In the genomic region with DNA sequence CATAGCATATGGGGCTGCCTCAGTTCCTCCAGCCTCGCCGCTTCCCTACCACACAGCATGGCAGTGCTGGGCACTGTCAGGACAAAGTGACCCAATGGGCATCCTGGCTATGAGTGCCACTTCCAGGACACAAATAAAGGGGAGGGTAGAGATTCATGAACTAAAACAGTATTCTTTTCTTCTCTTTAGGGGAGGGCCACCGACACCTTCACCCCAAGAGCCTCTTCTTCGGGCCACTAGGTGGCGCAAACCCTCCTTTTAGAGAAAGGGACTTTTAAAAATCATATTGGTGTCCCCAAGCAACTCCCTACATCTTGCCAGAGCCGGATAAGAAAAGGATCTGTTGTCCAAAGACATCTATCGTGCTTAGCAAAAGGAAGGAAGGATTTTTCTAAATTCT, we compare ENCODE assay signal across 10 mouse cellular contexts.
DNase-seq lines count a peak whose midpoint lies in the region; ATAC-seq and TF ChIP-seq lines count a peak whose summit lies in the region.
"Had no signal": no experiment of that assay in that cellular context is flagged by ENCODE, and none has a peak within 500 bp of the region (broad histone marks: within the 10 kb centered on the region; RNA-seq: fewer than 3 reads in every experiment).

No protein-coding gene starts in this region.

- no peak overlapping the region for H3K4me3 ChIP-seq in hindbrain, embryonic 14.5 days (replicated peaks; ENCODE audit: low read length)
- no peak overlapping the region for H3K4me3 ChIP-seq in hindbrain, embryonic 13.5 days
- H3K4me3 ChIP-seq in embryonic facial prominence, embryonic 11.5 days (ENCODE audit: low read depth, low read length): no peak overlapping the region
- H3K4me3 ChIP-seq in layer of hippocampus, adult 2 months: no peak overlapping the region
- H3K4me3 ChIP-seq: erythroblast, embryonic 14.5 days; lung, embryonic 15.5 days had no signal

- peak; percentile 46 for DNase-seq in hindbrain, embryonic 14.5 days (ENCODE audit: low spot score)
- peak; percentile 41 for DNase-seq in CD4-positive helper T cell, adult 2 months (ENCODE audit: low read depth, low spot score)
- peak; percentile 39 to 43 for DNase-seq in adrenal gland, adult 18-20 months (ENCODE audit: low spot score in 2 of 2)
- DNase-seq in embryonic facial prominence, embryonic 11.5 days (ENCODE audit: low spot score): peak; percentile 72
- peak; percentile 33 to 51 for DNase-seq in layer of hippocampus, adult 2 months (ENCODE audit: low spot score in 2 of 2)
- DNase-seq in mesoderm, embryonic 11.5 days (ENCODE audit: low read depth, low spot score): peak; percentile 61
- DNase-seq in yolk sac, embryonic 10.5 days (ENCODE audit: low spot score): no peak

- peak; percentile 95 for TF ChIP-seq CTCF in layer of hippocampus, adult 2 months (conservative IDR thresholded peaks at IDR 0.05)

- H3K27me3 ChIP-seq in hindbrain, embryonic 14.5 days (ENCODE audit: control insufficient read depth, insufficient read depth, low read length): no peaks in the 10 kb centered on the region
- no peaks in the 10 kb centered on the region for H3K27me3 ChIP-seq in hindbrain, embryonic 13.5 days
- H3K27me3 ChIP-seq in embryonic facial prominence, embryonic 11.5 days (ENCODE audit: control insufficient read depth, insufficient read depth, low read length): no peaks in the 10 kb centered on the region
- H3K27me3 ChIP-seq: lung, embryonic 15.5 days had no signal

- no peak for ATAC-seq in hindbrain, embryonic 14.5 days (ENCODE audit: low FRiP score)
- ATAC-seq in hindbrain, embryonic 13.5 days (ENCODE audit: low FRiP score): no peak
- no peak for ATAC-seq in embryonic facial prominence, embryonic 11.5 days (replicated peaks; ENCODE audit: insufficient number of reproducible peaks, low FRiP score, low TSS enrichment, low read depth)

- no peaks in the 10 kb centered on the region for H3K4me1 ChIP-seq in hindbrain, embryonic 14.5 days (replicated peaks; ENCODE audit: control insufficient read depth, insufficient read depth, low read length)
- peaks cover 15% of the 10 kb centered on the region; the same call in 1 of the 2 replicates for H3K4me1 ChIP-seq in hindbrain, embryonic 13.5 days (replicated peaks)
- H3K4me1 ChIP-seq in embryonic facial prominence, embryonic 11.5 days (ENCODE audit: control insufficient read depth, insufficient read depth, low read length): no peaks in the 10 kb centered on the region

- WGBS in hindbrain, embryonic 14.5 days: 41% methylated on average over 7 of the region's 7 CpGs
- 38% methylated on average over 7 of the region's 7 CpGs for WGBS in hindbrain, embryonic 13.5 days
- WGBS in embryonic facial prominence, embryonic 11.5 days: 39% methylated on average over 7 of the region's 7 CpGs

- no peaks in the 10 kb centered on the region for H3K36me3 ChIP-seq in hindbrain, embryonic 14.5 days (replicated peaks; ENCODE audit: control insufficient read depth, insufficient read depth)
- H3K36me3 ChIP-seq in hindbrain, embryonic 13.5 days: no peaks in the 10 kb centered on the region
- H3K36me3 ChIP-seq in embryonic facial prominence, embryonic 11.5 days (replicated peaks; ENCODE audit: control insufficient read depth, insufficient read depth, low read depth, low read length): no peaks in the 10 kb centered on the region
- H3K36me3 ChIP-seq: lung, embryonic 15.5 days had no signal

- no peak overlapping the region for H3K4me2 ChIP-seq in hindbrain, embryonic 14.5 days (replicated peaks)
- no peak overlapping the region for H3K4me2 ChIP-seq in hindbrain, embryonic 13.5 days
- H3K4me2 ChIP-seq in embryonic facial prominence, embryonic 11.5 days (ENCODE audit: low read depth, low read length): no peak overlapping the region
- H3K4me2 ChIP-seq: lung, embryonic 15.5 days had no signal

- no peak overlapping the region for H3K27ac ChIP-seq in hindbrain, embryonic 14.5 days
- no peak overlapping the region for H3K27ac ChIP-seq in hindbrain, embryonic 13.5 days
- no peak overlapping the region for H3K27ac ChIP-seq in embryonic facial prominence, embryonic 11.5 days (replicated peaks; ENCODE audit: low read depth, low read length)
- no peak overlapping the region for H3K27ac ChIP-seq in layer of hippocampus, adult 2 months
- H3K27ac ChIP-seq: lung, embryonic 15.5 days had no signal

- H3K9ac ChIP-seq in hindbrain, embryonic 14.5 days: no peak overlapping the region
- no peak overlapping the region for H3K9ac ChIP-seq in hindbrain, embryonic 13.5 days
- no peak overlapping the region for H3K9ac ChIP-seq in embryonic facial prominence, embryonic 11.5 days (replicated peaks; ENCODE audit: low read length)
- H3K9ac ChIP-seq: lung, embryonic 15.5 days had no signal

- no peaks in the 10 kb centered on the region for H3K9me3 ChIP-seq in hindbrain, embryonic 14.5 days (ENCODE audit: control insufficient read depth, low read length)
- H3K9me3 ChIP-seq in hindbrain, embryonic 13.5 days: no peaks in the 10 kb centered on the region
- no peaks in the 10 kb centered on the region for H3K9me3 ChIP-seq in embryonic facial prominence, embryonic 11.5 days (replicated peaks; ENCODE audit: control insufficient read depth, low read length)
- H3K9me3 ChIP-seq: lung, embryonic 15.5 days had no signal
